Mouse (Mus musculus): ENCODE results near the gene Plcb4. TPM values are rescaled to one million over a fixed set of nuclear protein-coding genes. Genes with fewer than 3 reads are reported as not detected.

Gene Plcb4
- polyA plus RNA-seq, 1 experiment from 2014 or later = 24.1 TPM

DNA sequence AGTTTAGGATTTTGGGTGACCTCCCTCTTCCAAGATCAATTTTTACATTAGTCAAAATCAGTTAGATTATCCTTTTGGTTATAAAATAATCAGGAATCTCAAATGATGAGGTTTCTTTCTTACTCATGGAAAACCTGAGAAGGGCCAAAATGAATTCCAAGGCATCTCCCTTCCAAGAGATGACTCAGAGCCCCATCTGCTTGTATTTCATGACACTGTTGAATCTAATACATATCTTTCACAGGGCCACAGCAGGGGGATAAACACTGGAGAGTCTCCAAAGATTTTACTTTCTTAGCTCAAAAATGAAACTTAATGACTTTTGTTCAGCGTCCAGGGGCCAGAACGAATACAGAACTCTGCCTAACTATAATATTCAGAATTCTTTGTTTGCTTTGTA, 17.2 kb upstream of the Plcb4 start:
- Histone ChIP-seq H3K4me1 (replicated peaks; ENCODE audit: control insufficient read depth, insufficient read depth, low read length) (no peaks in the 10 kb centered on the region), H3K27ac (ENCODE audit: low read depth, low read length) (no peak overlapping the region), H3K4me3 (ENCODE audit: low read depth, low read length) (no peak overlapping the region), H3K9ac (ENCODE audit: low read length) (no peak overlapping the region), H3K27me3 (ENCODE audit: control insufficient read depth, insufficient read depth, low read length) (no peaks in the 10 kb centered on the region), H3K9me3 (ENCODE audit: control insufficient read depth, low read length) (no peaks in the 10 kb centered on the region), H3K36me3 (ENCODE audit: control insufficient read depth, insufficient read depth, low read length) (no peaks in the 10 kb centered on the region), H3K4me2 (ENCODE audit: low read depth, low read length, severe bottlenecking) (no peak overlapping the region)
- no peak for DNase-seq (ENCODE audit: low spot score)
- 96% methylated on average over 2 of the region's 2 CpGs for WGBS
- ATAC-seq (replicated peaks; ENCODE audit: low FRiP score) = no peak

DNA sequence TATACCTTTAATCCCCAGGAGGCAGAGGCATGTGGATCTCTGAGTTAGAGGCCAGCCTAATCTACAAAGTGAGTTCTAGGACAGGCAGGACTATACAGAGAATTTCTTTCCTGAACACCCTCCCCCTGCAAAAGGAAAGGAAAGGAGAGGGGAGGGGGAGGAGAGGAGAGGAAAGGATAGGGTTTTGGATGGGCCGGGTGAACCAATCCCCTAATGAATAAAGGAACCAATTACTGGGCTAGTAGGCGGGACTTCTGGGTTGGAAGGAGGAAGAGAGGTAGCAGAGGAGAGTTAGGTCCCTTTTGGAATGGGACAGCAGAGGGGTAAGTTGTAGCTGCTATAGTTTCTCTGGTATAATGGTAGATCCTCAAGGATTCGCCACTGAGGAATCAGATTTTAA, 12.6 kb upstream of the Plcb4 start:
- Histone ChIP-seq H3K36me3 (ENCODE audit: control insufficient read depth, insufficient read depth, low read length) (no peaks in the 10 kb centered on the region), H3K4me2 (ENCODE audit: low read depth, low read length, severe bottlenecking) (no peak overlapping the region), H3K9ac (ENCODE audit: low read length) (no peak overlapping the region), H3K4me3 (ENCODE audit: low read depth, low read length) (no peak overlapping the region), H3K27ac (ENCODE audit: low read depth, low read length) (no peak overlapping the region), H3K9me3 (ENCODE audit: control insufficient read depth, low read length) (no peaks in the 10 kb centered on the region), H3K27me3 (ENCODE audit: control insufficient read depth, insufficient read depth, low read length) (no peaks in the 10 kb centered on the region), H3K4me1 (replicated peaks; ENCODE audit: control insufficient read depth, insufficient read depth, low read length) (no peaks in the 10 kb centered on the region)
- ATAC-seq (replicated peaks; ENCODE audit: low FRiP score) (no peak), DNase-seq (ENCODE audit: low spot score) (no peak)
- 76% methylated on average over 3 of the region's 3 CpGs for WGBS

DNA sequence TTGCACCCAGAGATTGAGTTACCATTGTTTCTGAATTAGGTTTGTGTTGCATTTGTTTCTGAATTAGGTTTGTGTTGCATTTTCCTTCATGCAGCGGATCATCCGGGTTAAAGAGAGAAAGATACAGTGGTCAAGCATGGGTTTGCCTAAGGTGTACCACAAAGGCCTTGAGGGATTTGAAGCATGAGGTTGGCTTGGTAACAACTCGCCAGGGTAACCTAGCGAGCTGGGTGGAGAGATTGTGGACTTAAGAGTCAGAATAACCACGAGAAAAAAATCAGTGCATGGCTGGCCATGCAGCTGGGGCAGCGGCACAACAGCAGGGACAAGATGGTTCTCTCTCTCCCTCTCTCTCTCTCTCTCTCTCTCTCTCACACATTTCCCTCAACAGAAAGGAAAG, 12.2 kb upstream of the Plcb4 start:
- no peaks in the 10 kb centered on the region for H3K9me3 ChIP-seq (ENCODE audit: control insufficient read depth, low read length)
- 85% methylated on average over 6 of the region's 6 CpGs for WGBS
- no peak overlapping the region for H3K4me2 ChIP-seq (ENCODE audit: low read depth, low read length, severe bottlenecking)
- H3K4me1 ChIP-seq (replicated peaks; ENCODE audit: control insufficient read depth, insufficient read depth, low read length) = no peaks in the 10 kb centered on the region
- H3K4me3 ChIP-seq (ENCODE audit: low read depth, low read length) = no peak overlapping the region
- H3K36me3 ChIP-seq (ENCODE audit: control insufficient read depth, insufficient read depth, low read length) = no peaks in the 10 kb centered on the region
- ATAC-seq (replicated peaks; ENCODE audit: low FRiP score) (no peak), DNase-seq (ENCODE audit: low spot score) (no peak)
- no peaks in the 10 kb centered on the region for H3K27me3 ChIP-seq (ENCODE audit: control insufficient read depth, insufficient read depth, low read length)
- H3K9ac ChIP-seq (ENCODE audit: low read length) = no peak overlapping the region
- H3K27ac ChIP-seq (ENCODE audit: low read depth, low read length) = no peak overlapping the region

DNA sequence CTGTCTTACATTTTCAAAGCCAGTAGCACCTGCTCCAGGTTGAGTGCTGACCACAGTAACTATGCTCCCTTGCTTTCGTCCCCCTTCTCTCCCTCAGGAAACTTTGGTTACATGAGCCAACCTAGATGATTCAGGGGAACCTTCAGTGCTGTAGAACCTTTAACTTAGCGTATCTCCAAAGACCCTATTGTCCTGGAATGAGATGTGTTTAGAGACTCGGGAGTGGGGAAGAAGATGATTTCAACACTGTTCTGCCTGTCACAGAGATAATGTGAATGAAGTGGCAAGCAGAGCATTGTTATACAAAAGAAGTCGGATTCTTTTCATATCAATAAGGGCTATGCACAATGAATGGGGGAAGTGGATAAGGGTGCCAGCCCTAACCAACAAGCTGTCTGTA, 10.8 kb upstream of the Plcb4 start:
- ATAC-seq (replicated peaks; ENCODE audit: low FRiP score) (no peak), DNase-seq (ENCODE audit: low spot score) (no peak)
- H3K4me2 ChIP-seq (ENCODE audit: low read depth, low read length, severe bottlenecking) = no peak overlapping the region
- H3K9ac ChIP-seq (ENCODE audit: low read length) = no peak overlapping the region
- H3K36me3 ChIP-seq (ENCODE audit: control insufficient read depth, insufficient read depth, low read length) = no peaks in the 10 kb centered on the region
- no peak overlapping the region for H3K4me3 ChIP-seq (ENCODE audit: low read depth, low read length)
- no peak overlapping the region for H3K27ac ChIP-seq (ENCODE audit: low read depth, low read length)
- 83% methylated on average over 4 of the region's 4 CpGs for WGBS
- no peaks in the 10 kb centered on the region for H3K9me3 ChIP-seq (ENCODE audit: control insufficient read depth, low read length)
- no peaks in the 10 kb centered on the region for H3K4me1 ChIP-seq (replicated peaks; ENCODE audit: control insufficient read depth, insufficient read depth, low read length)
- H3K27me3 ChIP-seq (ENCODE audit: control insufficient read depth, insufficient read depth, low read length) = no peaks in the 10 kb centered on the region

DNA sequence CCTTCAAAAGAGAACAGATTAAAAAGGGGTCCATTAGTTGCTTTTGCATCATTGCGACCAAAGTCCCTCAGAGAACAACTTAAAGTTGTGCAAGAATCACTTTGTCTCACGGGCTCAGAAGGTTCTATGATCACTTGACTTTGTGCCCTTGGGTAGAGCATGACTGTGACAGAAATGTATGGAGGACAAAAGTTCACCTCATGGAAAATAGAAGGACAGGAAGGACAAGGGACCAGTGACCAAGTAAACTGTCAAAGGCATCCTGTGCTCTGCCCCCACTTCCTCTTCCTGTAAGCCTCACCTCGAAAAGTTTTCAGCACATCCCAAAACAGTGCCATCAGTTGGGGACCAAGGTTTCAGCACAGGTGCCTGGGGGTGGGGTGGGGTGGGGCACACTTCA, 7.9 kb upstream of the Plcb4 start:
- WGBS = 88% methylated on average over 3 of the region's 3 CpGs
- Histone ChIP-seq H3K4me3 (ENCODE audit: low read depth, low read length) (no peak overlapping the region), H3K9me3 (ENCODE audit: control insufficient read depth, low read length) (no peaks in the 10 kb centered on the region), H3K36me3 (ENCODE audit: control insufficient read depth, insufficient read depth, low read length) (no peaks in the 10 kb centered on the region), H3K27ac (ENCODE audit: low read depth, low read length) (no peak overlapping the region), H3K9ac (ENCODE audit: low read length) (no peak overlapping the region), H3K27me3 (ENCODE audit: control insufficient read depth, insufficient read depth, low read length) (no peaks in the 10 kb centered on the region), H3K4me2 (ENCODE audit: low read depth, low read length, severe bottlenecking) (no peak overlapping the region), H3K4me1 (replicated peaks; ENCODE audit: control insufficient read depth, insufficient read depth, low read length) (no peaks in the 10 kb centered on the region)
- no peak for DNase-seq (ENCODE audit: low spot score)
- ATAC-seq (replicated peaks; ENCODE audit: low FRiP score) = no peak

DNA sequence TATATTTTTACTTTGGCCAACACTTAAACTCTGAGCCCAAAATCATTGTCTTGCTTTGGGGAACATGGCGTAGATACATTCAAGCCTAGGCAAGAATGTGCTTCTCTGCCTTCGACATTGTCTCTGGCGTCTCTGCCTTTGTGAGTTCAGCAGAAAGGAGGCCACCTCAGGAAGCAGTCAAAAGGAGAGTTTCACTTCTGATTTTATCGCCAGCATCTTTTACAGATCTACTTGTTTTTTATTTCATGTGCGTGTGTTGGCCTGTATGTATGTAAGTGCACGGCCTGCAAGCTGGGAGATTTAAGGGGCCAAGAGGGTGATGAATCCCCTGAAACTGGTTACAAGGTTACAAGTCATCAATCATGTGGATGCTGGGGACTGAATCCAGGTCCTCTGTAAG, 6.8 kb upstream of the Plcb4 start:
- Histone ChIP-seq H3K9ac (ENCODE audit: low read length) (no peak overlapping the region), H3K4me2 (ENCODE audit: low read depth, low read length, severe bottlenecking) (no peak overlapping the region), H3K27me3 (ENCODE audit: control insufficient read depth, insufficient read depth, low read length) (no peaks in the 10 kb centered on the region), H3K27ac (ENCODE audit: low read depth, low read length) (no peak overlapping the region), H3K9me3 (ENCODE audit: control insufficient read depth, low read length) (no peaks in the 10 kb centered on the region), H3K4me1 (replicated peaks; ENCODE audit: control insufficient read depth, insufficient read depth, low read length) (no peaks in the 10 kb centered on the region), H3K4me3 (ENCODE audit: low read depth, low read length) (no peak overlapping the region), H3K36me3 (ENCODE audit: control insufficient read depth, insufficient read depth, low read length) (no peaks in the 10 kb centered on the region)
- DNase-seq (ENCODE audit: low spot score) (no peak), ATAC-seq (replicated peaks; ENCODE audit: low FRiP score) (no peak)
- WGBS = 94% methylated on average over 6 of the region's 6 CpGs

DNA sequence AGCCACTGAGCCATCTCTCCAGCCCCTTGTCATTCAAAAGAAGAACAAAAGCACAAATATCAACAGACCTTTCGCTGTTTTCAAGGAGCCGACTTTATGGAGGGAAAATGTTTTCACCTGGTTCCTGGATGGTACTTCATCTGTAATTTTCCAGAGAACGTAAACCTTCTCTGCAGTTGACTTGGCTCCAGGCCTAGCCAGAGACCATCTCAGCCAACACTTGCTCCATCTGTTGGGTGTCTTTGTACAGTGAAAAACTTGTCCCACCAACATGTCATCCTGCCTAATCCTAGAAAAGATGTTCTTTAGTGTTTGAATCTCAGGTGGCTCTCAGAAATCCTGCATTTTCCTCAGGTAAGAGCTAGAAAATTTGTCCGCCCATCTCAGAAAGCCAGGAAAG, 6.4 kb upstream of the Plcb4 start:
- WGBS = 91% methylated on average over 4 of the region's 4 CpGs
- Histone ChIP-seq H3K27ac (ENCODE audit: low read depth, low read length) (no peak overlapping the region), H3K4me2 (ENCODE audit: low read depth, low read length, severe bottlenecking) (no peak overlapping the region), H3K9ac (ENCODE audit: low read length) (no peak overlapping the region), H3K36me3 (ENCODE audit: control insufficient read depth, insufficient read depth, low read length) (no peaks in the 10 kb centered on the region), H3K9me3 (ENCODE audit: control insufficient read depth, low read length) (no peaks in the 10 kb centered on the region), H3K4me3 (ENCODE audit: low read depth, low read length) (no peak overlapping the region), H3K27me3 (ENCODE audit: control insufficient read depth, insufficient read depth, low read length) (no peaks in the 10 kb centered on the region), H3K4me1 (replicated peaks; ENCODE audit: control insufficient read depth, insufficient read depth, low read length) (no peaks in the 10 kb centered on the region)
- DNase-seq (ENCODE audit: low spot score) (no peak), ATAC-seq (replicated peaks; ENCODE audit: low FRiP score) (no peak)

DNA sequence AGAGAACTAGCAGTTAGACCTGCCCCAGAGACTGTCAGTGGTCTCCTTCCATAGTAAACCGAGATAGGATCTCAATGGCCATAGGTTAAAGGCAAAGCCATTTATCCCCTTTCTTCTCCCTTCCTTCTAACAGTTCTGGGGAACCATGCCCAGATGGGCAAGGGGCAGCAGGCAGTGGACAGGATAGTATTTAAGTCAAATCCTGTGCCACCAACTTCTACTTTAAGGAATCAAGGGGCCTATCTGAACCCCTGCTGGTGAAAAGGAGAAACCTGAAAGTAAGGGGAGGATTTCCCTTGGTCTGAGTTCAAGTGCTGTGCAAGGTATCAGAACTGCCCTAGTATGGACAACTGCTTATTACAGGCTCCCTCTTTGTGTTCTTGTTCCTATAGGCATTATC, 2.9 kb upstream of the Plcb4 start:
- no peak for DNase-seq (ENCODE audit: low spot score)
- Histone ChIP-seq H3K27ac (ENCODE audit: low read depth, low read length) (no peak overlapping the region), H3K9ac (ENCODE audit: low read length) (no peak overlapping the region), H3K36me3 (ENCODE audit: control insufficient read depth, insufficient read depth, low read length) (no peaks in the 10 kb centered on the region), H3K27me3 (ENCODE audit: control insufficient read depth, insufficient read depth, low read length) (no peaks in the 10 kb centered on the region), H3K4me3 (ENCODE audit: low read depth, low read length) (no peak overlapping the region), H3K9me3 (ENCODE audit: control insufficient read depth, low read length) (no peaks in the 10 kb centered on the region), H3K4me1 (replicated peaks; ENCODE audit: control insufficient read depth, insufficient read depth, low read length) (no peaks in the 10 kb centered on the region; the same call in 1 of the 2 replicates), H3K4me2 (ENCODE audit: low read depth, low read length, severe bottlenecking) (no peak overlapping the region)
- ATAC-seq (replicated peaks; ENCODE audit: low FRiP score) = no peak
- 91% methylated on average over 1 of the region's 1 CpGs for WGBS

DNA sequence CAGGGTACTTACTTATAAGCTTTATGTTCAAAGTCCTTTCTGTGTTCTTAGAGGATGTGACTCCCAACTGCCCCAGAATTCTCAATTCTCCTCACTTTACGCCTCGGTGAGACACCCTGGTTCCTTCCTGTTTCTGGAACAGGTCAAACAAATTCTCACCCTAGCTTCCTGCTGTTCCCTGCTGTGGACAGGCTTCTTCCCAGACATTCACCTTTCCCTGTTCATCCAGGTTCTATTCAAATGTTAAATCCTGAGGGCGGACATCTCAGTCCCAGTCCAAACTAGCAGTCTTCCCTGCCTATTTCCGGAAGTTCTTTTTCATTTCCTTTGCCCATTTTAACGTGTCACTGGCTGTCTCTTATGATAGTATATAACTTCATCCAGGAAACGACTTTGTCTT, 2.2 kb upstream of the Plcb4 start:
- no peaks in the 10 kb centered on the region for H3K9me3 ChIP-seq (ENCODE audit: control insufficient read depth, low read length)
- no peak overlapping the region for H3K27ac ChIP-seq (ENCODE audit: low read depth, low read length)
- H3K36me3 ChIP-seq (ENCODE audit: control insufficient read depth, insufficient read depth, low read length) = no peaks in the 10 kb centered on the region
- WGBS = 80% methylated on average over 6 of the region's 6 CpGs
- H3K9ac ChIP-seq (ENCODE audit: low read length) = no peak overlapping the region
- no peak overlapping the region for H3K4me3 ChIP-seq (ENCODE audit: low read depth, low read length)
- H3K4me1 ChIP-seq (replicated peaks; ENCODE audit: control insufficient read depth, insufficient read depth, low read length) = no peaks in the 10 kb centered on the region; the same call in 1 of the 2 replicates
- no peak for ATAC-seq (replicated peaks; ENCODE audit: low FRiP score)
- DNase-seq (ENCODE audit: low spot score) = no peak
- no peak overlapping the region for H3K4me2 ChIP-seq (ENCODE audit: low read depth, low read length, severe bottlenecking)
- H3K27me3 ChIP-seq (ENCODE audit: control insufficient read depth, insufficient read depth, low read length) = no peaks in the 10 kb centered on the region

Data from forebrain, embryonic 11.5 days (tissue).